In genomic region chr1:72813639-72814403, GRCm38 (mm10) we compare ENCODE assay signal across 10 mouse cellular contexts. TPM values are rescaled to one million over a fixed set of nuclear protein-coding genes. Genes with fewer than 3 reads are reported as not detected.
DNase-seq lines count a peak whose midpoint lies in the region; ATAC-seq lines count a peak whose summit lies in the region.
"Had no signal": no experiment of that assay in that cellular context is flagged by ENCODE, and none has a peak within 500 bp of the region (broad histone marks: within the 10 kb centered on the region; RNA-seq: fewer than 3 reads in every experiment).

No protein-coding gene starts in this region.

- no peak for DNase-seq in heart, adult 11 months
- DNase-seq in R1 (ENCODE audit: low read depth, low spot score), result peak; percentile 48
- no peak for DNase-seq in liver, embryonic 11.5 days (ENCODE audit: low spot score)
- DNase-seq in spleen, postnatal 10 days (ENCODE audit: low spot score in 2 of 2), result no peak
- no peak for DNase-seq in cerebellum, adult 11 months
- DNase-seq: liver, embryonic 13.5 days had no signal

- H3K27ac ChIP-seq in heart, embryonic 11.5 days (ENCODE audit: low read depth, low read length), result peak overlapping the region; percentile 31; the same call in 1 of the 2 replicates
- H3K27ac ChIP-seq in forebrain, embryonic 15.5 days (replicated peaks), result peak overlapping the region; percentile 39
- H3K27ac ChIP-seq in midbrain, embryonic 12.5 days (replicated peaks), result peak overlapping the region; percentile 55
- H3K27ac ChIP-seq in liver, embryonic 11.5 days (ENCODE audit: low read depth, low read length), result no peak overlapping the region
- H3K27ac ChIP-seq: layer of hippocampus, adult 2 months; liver, embryonic 13.5 days had no signal

- no peak for ATAC-seq in heart, embryonic 11.5 days (replicated peaks; ENCODE audit: insufficient number of reproducible peaks, low FRiP score, low TSS enrichment)
- peak; percentile 65 for ATAC-seq in forebrain, embryonic 15.5 days (replicated peaks)
- peak; percentile 67 for ATAC-seq in midbrain, embryonic 12.5 days (ENCODE audit: low FRiP score, low read depth)
- no peak for ATAC-seq in liver, embryonic 11.5 days (replicated peaks; ENCODE audit: low FRiP score)

- H3K4me1 ChIP-seq in heart, embryonic 11.5 days (ENCODE audit: control insufficient read depth, insufficient read depth, low read length), result 0 out of 2 replicates have a peak, but pooled peaks cover 2% of the 10 kb centered on the region
- H3K4me1 ChIP-seq in forebrain, embryonic 15.5 days, result peaks cover 13% of the 10 kb centered on the region
- peaks cover 31% of the 10 kb centered on the region for H3K4me1 ChIP-seq in midbrain, embryonic 12.5 days
- no peaks in the 10 kb centered on the region for H3K4me1 ChIP-seq in liver, embryonic 11.5 days (replicated peaks; ENCODE audit: control insufficient read depth, insufficient read depth, low read length)
- H3K4me1 ChIP-seq: liver, embryonic 13.5 days had no signal

- peaks cover 3% of the 10 kb centered on the region; the same call in 1 of the 2 replicates for H3K9me3 ChIP-seq in heart, embryonic 11.5 days (replicated peaks; ENCODE audit: control insufficient read depth, low read length)
- H3K9me3 ChIP-seq in forebrain, embryonic 15.5 days, result no peaks in the 10 kb centered on the region
- 0 out of 2 replicates have a peak, but pooled peaks cover 6% of the 10 kb centered on the region for H3K9me3 ChIP-seq in midbrain, embryonic 12.5 days
- no peaks in the 10 kb centered on the region for H3K9me3 ChIP-seq in liver, embryonic 11.5 days (ENCODE audit: control insufficient read depth, low read length)
- H3K9me3 ChIP-seq: liver, embryonic 13.5 days had no signal

- H3K4me2 ChIP-seq in heart, embryonic 11.5 days, result no peak overlapping the region
- no peak overlapping the region for H3K4me2 ChIP-seq in forebrain, embryonic 15.5 days (replicated peaks)
- H3K4me2 ChIP-seq in midbrain, embryonic 12.5 days (replicated peaks), result no peak overlapping the region
- H3K4me2 ChIP-seq in liver, embryonic 11.5 days, result no peak overlapping the region
- H3K4me2 ChIP-seq: liver, embryonic 13.5 days had no signal

- WGBS in heart, embryonic 11.5 days (ENCODE audit: insufficient replicate concordance), result 14% methylated on average over 6 of the region's 6 CpGs
- WGBS in forebrain, embryonic 15.5 days, result 4% methylated on average over 6 of the region's 6 CpGs
- 4% methylated on average over 6 of the region's 6 CpGs for WGBS in midbrain, embryonic 12.5 days
- 13% methylated on average over 6 of the region's 6 CpGs for WGBS in liver, embryonic 11.5 days

- H3K36me3 ChIP-seq in heart, embryonic 11.5 days (ENCODE audit: control insufficient read depth, insufficient read depth, low read length), result no peaks in the 10 kb centered on the region
- no peaks in the 10 kb centered on the region for H3K36me3 ChIP-seq in forebrain, embryonic 15.5 days
- no peaks in the 10 kb centered on the region for H3K36me3 ChIP-seq in midbrain, embryonic 12.5 days
- H3K36me3 ChIP-seq in liver, embryonic 11.5 days (ENCODE audit: control insufficient read depth, insufficient read depth, low read length), result no peaks in the 10 kb centered on the region
- H3K36me3 ChIP-seq: liver, embryonic 13.5 days had no signal

- 0 out of 2 replicates have a peak overlapping the region, but pooled peaks have one; percentile 34 for H3K9ac ChIP-seq in heart, embryonic 11.5 days (ENCODE audit: low read depth, low read length)
- H3K9ac ChIP-seq in forebrain, embryonic 15.5 days (replicated peaks), result no peak overlapping the region
- peak overlapping the region; percentile 34 for H3K9ac ChIP-seq in midbrain, embryonic 12.5 days (replicated peaks)
- no peak overlapping the region for H3K9ac ChIP-seq in liver, embryonic 11.5 days (ENCODE audit: low read depth, low read length)
- H3K9ac ChIP-seq: liver, embryonic 13.5 days had no signal

- no peaks in the 10 kb centered on the region for H3K27me3 ChIP-seq in heart, embryonic 11.5 days (ENCODE audit: control insufficient read depth, insufficient read depth, low read length)
- H3K27me3 ChIP-seq in forebrain, embryonic 15.5 days, result no peaks in the 10 kb centered on the region
- no peaks in the 10 kb centered on the region for H3K27me3 ChIP-seq in midbrain, embryonic 12.5 days
- no peaks in the 10 kb centered on the region for H3K27me3 ChIP-seq in liver, embryonic 11.5 days (replicated peaks; ENCODE audit: control insufficient read depth, insufficient read depth, low read length)
- H3K27me3 ChIP-seq: liver, embryonic 13.5 days had no signal

- H3K4me3 ChIP-seq in heart, embryonic 11.5 days (ENCODE audit: low read depth, low read length), result no peak overlapping the region
- H3K4me3 ChIP-seq in forebrain, embryonic 15.5 days, result no peak overlapping the region
- no peak overlapping the region for H3K4me3 ChIP-seq in midbrain, embryonic 12.5 days
- H3K4me3 ChIP-seq in liver, embryonic 11.5 days (ENCODE audit: low read depth, low read length), result no peak overlapping the region
- H3K4me3 ChIP-seq: layer of hippocampus, adult 2 months; liver, embryonic 13.5 days had no signal

RNA-seq across cellular contexts. Expression of gene Igfbp2, which starts 10.5 kb away (rescaled TPM):
- 87.8 and 88.7 TPM in 2 replicates for polyA plus RNA-seq in heart, embryonic 11.5 days (2014; fragmentation: Nextera tagmentation; extraction: Ambion mirVana)
- polyA plus RNA-seq in forebrain, embryonic 15.5 days (2015; fragmentation: Nextera tagmentation; extraction: Ambion mirVana), result 336 and 343 TPM in 2 replicates
- 548 and 637 TPM in 2 replicates for polyA plus RNA-seq in midbrain, embryonic 12.5 days (2016; fragmentation: Nextera tagmentation; extraction: Ambion mirVana)
- 44.0 and 50.5 TPM in 2 replicates for polyA plus RNA-seq in liver, embryonic 11.5 days (2014; fragmentation: Nextera tagmentation; extraction: Ambion mirVana)

Comparison
In these comparisons a context has a peak if more than half of its experiments do, and no peak if none do; other contexts are left out.
1. ATAC-seq: peak in forebrain, embryonic 15.5 days (single experiment) and midbrain, embryonic 12.5 days (single experiment); none in heart, embryonic 11.5 days (single experiment) and liver, embryonic 11.5 days (single experiment).
2. H3K9ac ChIP-seq: peak in heart, embryonic 11.5 days (single experiment) and midbrain, embryonic 12.5 days (single experiment); none in forebrain, embryonic 15.5 days (single experiment) and liver, embryonic 11.5 days (single experiment).